Mouse (Mus musculus): Measurements from ENCODE around the gene Neil3. TPM values are rescaled to one million over a fixed set of nuclear protein-coding genes. Genes with fewer than 3 reads are reported as not detected.

Neil3 gene
- polyA plus RNA-seq, 1 experiment from 2014 or later, result 20.5 TPM

GRCm38 (mm10) chr8:53604906-53605305, 34.0 kb downstream of the Neil3 start:
- Histone ChIP-seq H3K27ac (ENCODE audit: low read depth) (peak overlapping the region; percentile 46; the same call in 1 of the 2 replicates), H3K36me3 (replicated peaks; ENCODE audit: insufficient read depth, low read length) (peaks cover 17% of the 10 kb centered on the region; the same call in 1 of the 2 replicates), H3K9me3 (ENCODE audit: low read length) (no peaks in the 10 kb centered on the region), H3K4me1 (ENCODE audit: insufficient read depth) (no peaks in the 10 kb centered on the region), H3K4me2 (ENCODE audit: low read depth, low read length) (no peak overlapping the region), H3K9ac (replicated peaks) (no peak overlapping the region), H3K4me3 (ENCODE audit: low read depth, low read length) (no peak overlapping the region), H3K27me3 (ENCODE audit: insufficient read depth, low read length) (no peaks in the 10 kb centered on the region)
- 65% methylated on average over 5 of the region's 5 CpGs for WGBS (ENCODE audit: insufficient replicate concordance)
- DNase-seq (no peak), ATAC-seq (peak; percentile 37)
- TF ChIP-seq CTCF (IDR thresholded peaks at IDR 0.05; ENCODE audit: low read depth), result no peak

- ATAC-seq (no peak), DNase-seq (no peak)
- TF ChIP-seq CTCF (IDR thresholded peaks at IDR 0.05; ENCODE audit: low read depth) (no peak), EP300 (IDR thresholded peaks at IDR 0.05; ENCODE audit: low read depth) (no peak)
- peaks cover 23% of the 10 kb centered on the region; the same call in 1 of the 2 replicates for H3K36me3 ChIP-seq (replicated peaks; ENCODE audit: insufficient read depth, low read length)
- 80% methylated on average over 4 of the region's 4 CpGs for WGBS (ENCODE audit: insufficient replicate concordance)
- no peak overlapping the region for H3K4me2 ChIP-seq (ENCODE audit: low read depth, low read length)
- no peaks in the 10 kb centered on the region for H3K27me3 ChIP-seq (ENCODE audit: insufficient read depth, low read length)
- no peak overlapping the region for H3K4me3 ChIP-seq (ENCODE audit: low read depth, low read length)
- no peak overlapping the region for H3K27ac ChIP-seq (ENCODE audit: low read depth)
- H3K9ac ChIP-seq (replicated peaks), result no peak overlapping the region
- H3K4me1 ChIP-seq (ENCODE audit: insufficient read depth), result no peaks in the 10 kb centered on the region
- H3K9me3 ChIP-seq (ENCODE audit: low read length), result no peaks in the 10 kb centered on the region
These were observed 35.2 kb downstream of the Neil3 start for GRCm38 (mm10) chr8:53603672-53604071.

GRCm38 (mm10) chr8:53600826-53601225, 38.0 kb downstream of the Neil3 start:
- Histone ChIP-seq H3K27me3 (ENCODE audit: insufficient read depth, low read length) (no peaks in the 10 kb centered on the region), H3K4me2 (ENCODE audit: low read depth, low read length) (no peak overlapping the region), H3K4me3 (ENCODE audit: low read depth, low read length) (no peak overlapping the region), H3K9me3 (ENCODE audit: low read length) (no peaks in the 10 kb centered on the region), H3K36me3 (replicated peaks; ENCODE audit: insufficient read depth, low read length) (peaks cover 20% of the 10 kb centered on the region; the same call in 1 of the 2 replicates), H3K27ac (ENCODE audit: low read depth) (no peak overlapping the region), H3K4me1 (ENCODE audit: insufficient read depth) (no peaks in the 10 kb centered on the region), H3K9ac (replicated peaks) (no peak overlapping the region)
- WGBS (ENCODE audit: insufficient replicate concordance), result 91% methylated on average over 3 of the region's 3 CpGs
- no peak for TF ChIP-seq CTCF (IDR thresholded peaks at IDR 0.05; ENCODE audit: low read depth)
- no peak for TF ChIP-seq EP300 (IDR thresholded peaks at IDR 0.05; ENCODE audit: low read depth)
- no peak for ATAC-seq
- no peak for DNase-seq

- ATAC-seq (no peak), DNase-seq (no peak)
- TF ChIP-seq CTCF (IDR thresholded peaks at IDR 0.05; ENCODE audit: low read depth) (no peak), EP300 (IDR thresholded peaks at IDR 0.05; ENCODE audit: low read depth) (no peak)
- no peak overlapping the region for H3K4me3 ChIP-seq (ENCODE audit: low read depth, low read length)
- no peak overlapping the region for H3K9ac ChIP-seq (replicated peaks)
- no peak overlapping the region for H3K27ac ChIP-seq (ENCODE audit: low read depth)
- 93% methylated on average over 11 of the region's 11 CpGs for WGBS (ENCODE audit: insufficient replicate concordance)
- peaks cover 17% of the 10 kb centered on the region; the same call in 1 of the 2 replicates for H3K36me3 ChIP-seq (replicated peaks; ENCODE audit: insufficient read depth, low read length)
- H3K4me1 ChIP-seq (ENCODE audit: insufficient read depth), result no peaks in the 10 kb centered on the region
- no peaks in the 10 kb centered on the region for H3K9me3 ChIP-seq (ENCODE audit: low read length)
- H3K27me3 ChIP-seq (ENCODE audit: insufficient read depth, low read length), result no peaks in the 10 kb centered on the region
- no peak overlapping the region for H3K4me2 ChIP-seq (ENCODE audit: low read depth, low read length)
These were observed 38.6 kb downstream of the Neil3 start for GRCm38 (mm10) chr8:53600025-53600811.

- TF ChIP-seq CTCF (IDR thresholded peaks at IDR 0.05; ENCODE audit: low read depth), result no peak
- TF ChIP-seq EP300 (IDR thresholded peaks at IDR 0.05; ENCODE audit: low read depth), result no peak
- Histone ChIP-seq H3K4me1 (ENCODE audit: insufficient read depth) (no peaks in the 10 kb centered on the region), H3K4me2 (ENCODE audit: low read depth, low read length) (no peak overlapping the region), H3K27me3 (ENCODE audit: insufficient read depth, low read length) (no peaks in the 10 kb centered on the region), H3K27ac (ENCODE audit: low read depth) (no peak overlapping the region), H3K9me3 (ENCODE audit: low read length) (no peaks in the 10 kb centered on the region), H3K36me3 (replicated peaks; ENCODE audit: insufficient read depth, low read length) (peaks cover 14% of the 10 kb centered on the region; the same call in 1 of the 2 replicates), H3K9ac (replicated peaks) (no peak overlapping the region), H3K4me3 (ENCODE audit: low read depth, low read length) (no peak overlapping the region)
- DNase-seq, result no peak
- 85% methylated on average over 1 of the region's 1 CpGs for WGBS (ENCODE audit: insufficient replicate concordance)
- no peak for ATAC-seq
These were observed 40.8 kb downstream of the Neil3 start for GRCm38 (mm10) chr8:53598101-53598500.

GRCm38 (mm10) chr8:53591777-53592176, 47.1 kb downstream of the Neil3 start:
- Histone ChIP-seq H3K4me3 (ENCODE audit: low read depth, low read length) (no peak overlapping the region), H3K4me2 (ENCODE audit: low read depth, low read length) (no peak overlapping the region), H3K27me3 (ENCODE audit: insufficient read depth, low read length) (no peaks in the 10 kb centered on the region), H3K36me3 (replicated peaks; ENCODE audit: insufficient read depth, low read length) (0 out of 2 replicates have a peak, but pooled peaks cover 2% of the 10 kb centered on the region), H3K9me3 (ENCODE audit: low read length) (no peaks in the 10 kb centered on the region), H3K9ac (replicated peaks) (no peak overlapping the region), H3K4me1 (ENCODE audit: insufficient read depth) (no peaks in the 10 kb centered on the region), H3K27ac (ENCODE audit: low read depth) (no peak overlapping the region)
- WGBS (ENCODE audit: insufficient replicate concordance), result 85% methylated on average over 2 of the region's 2 CpGs
- TF ChIP-seq EP300 (IDR thresholded peaks at IDR 0.05; ENCODE audit: low read depth) (no peak), CTCF (IDR thresholded peaks at IDR 0.05; ENCODE audit: low read depth) (no peak)
- DNase-seq (no peak), ATAC-seq (no peak)

Measured in liver, postnatal 0 days (tissue).